Mouse (Mus musculus): ENCODE measurements at regions not wholly inside any gene's neighbourhood (a gene's known extent, or its start where the extent isn't known, plus 50 kb on each side); places are given as distances from the start of the nearest gene placed in this dataset.
A peak's percentile ranks its signal among the peaks of the same experiment; 100 is the strongest.

DNA sequence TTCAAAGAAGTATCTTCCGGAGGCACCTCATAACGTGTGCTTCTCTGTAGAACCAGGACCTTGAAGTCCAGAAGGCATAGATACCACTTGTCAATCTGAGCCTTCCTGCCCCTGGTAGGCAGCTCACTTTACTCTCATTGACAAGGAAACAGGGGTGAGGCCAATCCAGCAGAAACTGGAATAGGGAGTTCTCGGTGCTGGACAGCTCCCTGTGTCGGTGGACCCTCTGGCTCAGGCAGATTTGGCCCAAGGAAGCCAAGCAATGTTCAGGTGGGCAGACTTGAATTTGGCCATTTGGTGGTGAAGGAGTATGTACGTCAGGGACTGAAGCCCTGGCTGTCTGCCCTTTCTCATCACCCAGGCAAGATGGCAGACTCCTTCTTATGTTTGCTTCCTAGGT is 128.2 kb downstream of the Dhx35 start:
- TF ChIP-seq CTCF (IDR thresholded peaks at IDR 0.05; ENCODE audit: low read depth): no peak
- H3K36me3 ChIP-seq (ENCODE audit: insufficient read depth, low read length): no peaks in the 10 kb centered on the region
- no peak overlapping the region for H3K4me3 ChIP-seq (ENCODE audit: low read length)
- ATAC-seq (no peak), DNase-seq (ENCODE audit: low spot score) (no peak)
- WGBS: 62% methylated on average over 5 of the region's 5 CpGs
- H3K4me1 ChIP-seq (ENCODE audit: insufficient read depth, low read length): no peaks in the 10 kb centered on the region
- H3K9ac ChIP-seq (replicated peaks; ENCODE audit: low read length): no peak overlapping the region
- H3K4me2 ChIP-seq (ENCODE audit: low read depth, low read length): no peak overlapping the region
- H3K27ac ChIP-seq: no peak overlapping the region
- no peaks in the 10 kb centered on the region for H3K9me3 ChIP-seq (ENCODE audit: low read length)
- H3K27me3 ChIP-seq (ENCODE audit: insufficient read depth, low read length): no peaks in the 10 kb centered on the region

DNA sequence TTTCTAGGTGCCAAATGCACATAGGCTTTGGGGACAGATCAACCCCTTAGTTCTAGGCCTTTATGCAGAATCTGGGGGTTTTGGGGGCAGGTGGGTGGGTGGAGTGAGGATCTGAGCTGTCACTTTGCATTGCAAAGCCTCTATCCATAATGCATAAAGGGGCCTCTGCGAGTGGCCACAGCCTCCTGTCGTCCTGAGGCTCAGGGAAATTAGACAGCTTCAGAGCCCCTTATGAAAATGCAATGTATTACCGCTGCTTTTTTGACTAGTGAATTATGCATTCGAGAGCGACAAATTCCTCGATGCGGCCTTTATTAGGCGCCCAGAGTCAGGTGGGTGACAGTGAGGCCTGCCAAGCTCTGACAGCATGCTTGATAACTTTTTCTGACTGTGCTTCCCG is 134.9 kb downstream of the Dhx35 start:
- H3K9me3 ChIP-seq (ENCODE audit: low read length): no peaks in the 10 kb centered on the region
- no peaks in the 10 kb centered on the region for H3K36me3 ChIP-seq (ENCODE audit: insufficient read depth, low read length)
- no peak overlapping the region for H3K27ac ChIP-seq
- 36% methylated on average over 9 of the region's 9 CpGs for WGBS
- H3K9ac ChIP-seq (replicated peaks; ENCODE audit: low read length): no peak overlapping the region
- no peak for DNase-seq (ENCODE audit: low spot score)
- no peak for TF ChIP-seq CTCF (IDR thresholded peaks at IDR 0.05; ENCODE audit: low read depth)
- no peak overlapping the region for H3K4me2 ChIP-seq (ENCODE audit: low read depth, low read length)
- H3K27me3 ChIP-seq (ENCODE audit: insufficient read depth, low read length): no peaks in the 10 kb centered on the region
- no peak for ATAC-seq
- H3K4me3 ChIP-seq (ENCODE audit: low read length): no peak overlapping the region
- no peaks in the 10 kb centered on the region for H3K4me1 ChIP-seq (ENCODE audit: insufficient read depth, low read length)

DNA sequence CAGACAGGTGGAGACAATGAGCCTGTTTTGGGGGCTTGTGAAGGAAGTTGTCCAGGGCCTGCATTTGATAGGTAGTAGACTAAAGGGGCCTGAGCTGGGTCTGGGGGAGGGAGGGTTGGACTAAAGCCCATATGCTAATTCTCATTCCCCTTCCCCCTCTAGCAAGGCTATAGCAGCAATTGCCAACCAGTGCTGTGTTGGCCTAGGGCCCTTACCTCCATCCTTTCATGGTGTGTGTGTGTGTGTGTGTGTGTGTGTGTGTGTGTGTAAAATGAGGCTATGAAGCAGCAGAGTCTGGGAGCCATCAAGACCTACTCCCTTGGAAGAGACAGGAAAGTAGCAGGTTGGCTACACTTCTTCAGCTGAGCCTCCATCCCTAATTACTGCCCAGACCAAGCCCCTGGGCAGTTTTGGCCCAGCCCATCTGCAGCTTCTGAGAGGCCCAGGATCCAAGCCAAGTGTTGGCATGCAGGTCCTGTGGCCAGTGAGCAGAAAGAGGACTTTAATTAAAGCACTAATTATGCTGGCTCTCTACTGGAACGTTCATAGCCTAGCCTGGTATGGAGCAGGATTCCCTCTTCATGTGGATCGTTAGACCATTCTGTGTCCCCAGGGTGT is 143.4 kb downstream of the Dhx35 start:
- 38% methylated on average over 2 of the region's 2 CpGs for WGBS
- 0 out of 2 replicates have a peak, but pooled peaks cover 2% of the 10 kb centered on the region for H3K9me3 ChIP-seq (ENCODE audit: low read length)
- ATAC-seq: peak; percentile 88

DNA sequence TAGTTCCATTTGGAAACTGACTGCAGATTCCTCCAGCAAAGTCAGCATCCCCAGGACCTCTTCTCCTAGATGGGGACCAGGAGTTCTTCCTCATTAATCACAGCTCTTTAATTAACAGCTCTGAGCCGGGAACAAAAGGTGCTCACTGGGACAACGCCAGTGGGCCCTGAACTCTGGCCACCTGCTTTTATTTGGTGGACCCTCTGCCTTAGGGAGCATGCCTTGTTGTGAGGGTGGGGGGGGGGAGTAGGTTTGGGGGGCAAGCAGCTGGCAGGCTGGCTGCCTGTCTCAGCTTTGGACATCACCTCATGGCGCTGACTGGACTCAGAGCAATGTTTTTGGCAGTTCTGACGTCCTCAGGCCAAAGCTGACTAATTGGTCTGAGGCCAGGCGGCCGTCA is 154.8 kb downstream of the Dhx35 start:
- 0 out of 2 replicates have a peak, but pooled peaks have one; percentile 27 for ATAC-seq

More for the DNA sequence above, 143.4 kb downstream of the Dhx35 start:
- Histone ChIP-seq H3K27me3 (ENCODE audit: insufficient read depth, low read length) (no peaks in the 10 kb centered on the region), H3K36me3 (ENCODE audit: insufficient read depth, low read length) (no peaks in the 10 kb centered on the region), H3K4me3 (ENCODE audit: low read length) (no peak overlapping the region), H3K9ac (replicated peaks; ENCODE audit: low read length) (no peak overlapping the region), H3K4me2 (ENCODE audit: low read depth, low read length) (no peak overlapping the region), H3K27ac (no peak overlapping the region), H3K4me1 (ENCODE audit: insufficient read depth, low read length) (0 out of 2 replicates have a peak, but pooled peaks cover 4% of the 10 kb centered on the region)
- DNase-seq (ENCODE audit: low spot score): peak; percentile 88
- no peak for TF ChIP-seq CTCF (IDR thresholded peaks at IDR 0.05; ENCODE audit: low read depth)

DNA sequence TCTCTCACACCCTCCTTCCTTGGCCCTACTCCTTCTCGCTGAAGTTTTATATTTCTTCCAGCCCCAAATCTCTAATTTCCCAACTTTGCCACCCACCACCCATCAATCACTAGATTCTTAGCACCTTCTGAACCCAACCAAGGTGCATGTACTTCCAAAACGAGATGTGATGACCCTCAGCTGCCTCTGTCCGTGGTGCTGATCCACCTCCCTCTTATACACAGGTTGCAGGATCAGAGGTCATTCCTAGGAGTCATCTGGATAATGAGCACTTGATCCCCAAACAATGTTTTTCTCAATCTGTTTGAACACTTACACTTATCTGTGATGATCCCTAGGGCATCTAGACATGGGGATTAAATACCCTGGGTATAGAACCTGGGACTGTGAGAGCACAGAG is 156.5 kb downstream of the Dhx35 start:
- H3K9ac ChIP-seq (replicated peaks; ENCODE audit: low read length): no peak overlapping the region
- no peaks in the 10 kb centered on the region for H3K27me3 ChIP-seq (ENCODE audit: insufficient read depth, low read length)
- H3K4me3 ChIP-seq (ENCODE audit: low read length): no peak overlapping the region
- no peak overlapping the region for H3K27ac ChIP-seq
- H3K4me1 ChIP-seq (ENCODE audit: insufficient read depth, low read length): no peaks in the 10 kb centered on the region
- H3K9me3 ChIP-seq (ENCODE audit: low read length): no peaks in the 10 kb centered on the region
- 47% methylated on average over 3 of the region's 3 CpGs for WGBS
- no peak overlapping the region for H3K4me2 ChIP-seq (ENCODE audit: low read depth, low read length)
- no peaks in the 10 kb centered on the region for H3K36me3 ChIP-seq (ENCODE audit: insufficient read depth, low read length)
- ATAC-seq (no peak), DNase-seq (ENCODE audit: low spot score) (no peak)
- TF ChIP-seq CTCF (IDR thresholded peaks at IDR 0.05; ENCODE audit: low read depth): no peak

More for the DNA sequence above, 154.8 kb downstream of the Dhx35 start:
- H3K27ac ChIP-seq: no peak overlapping the region
- 24% methylated on average over 6 of the region's 6 CpGs for WGBS
- H3K36me3 ChIP-seq (ENCODE audit: insufficient read depth, low read length): no peaks in the 10 kb centered on the region
- no peak overlapping the region for H3K4me3 ChIP-seq (ENCODE audit: low read length)
- no peaks in the 10 kb centered on the region for H3K27me3 ChIP-seq (ENCODE audit: insufficient read depth, low read length)
- H3K9ac ChIP-seq (replicated peaks; ENCODE audit: low read length): no peak overlapping the region
- no peak overlapping the region for H3K4me2 ChIP-seq (ENCODE audit: low read depth, low read length)
- DNase-seq (ENCODE audit: low spot score): peak; percentile 50
- no peaks in the 10 kb centered on the region for H3K9me3 ChIP-seq (ENCODE audit: low read length)
- H3K4me1 ChIP-seq (ENCODE audit: insufficient read depth, low read length): no peaks in the 10 kb centered on the region
- TF ChIP-seq CTCF (IDR thresholded peaks at IDR 0.05; ENCODE audit: low read depth): no peak

DNA sequence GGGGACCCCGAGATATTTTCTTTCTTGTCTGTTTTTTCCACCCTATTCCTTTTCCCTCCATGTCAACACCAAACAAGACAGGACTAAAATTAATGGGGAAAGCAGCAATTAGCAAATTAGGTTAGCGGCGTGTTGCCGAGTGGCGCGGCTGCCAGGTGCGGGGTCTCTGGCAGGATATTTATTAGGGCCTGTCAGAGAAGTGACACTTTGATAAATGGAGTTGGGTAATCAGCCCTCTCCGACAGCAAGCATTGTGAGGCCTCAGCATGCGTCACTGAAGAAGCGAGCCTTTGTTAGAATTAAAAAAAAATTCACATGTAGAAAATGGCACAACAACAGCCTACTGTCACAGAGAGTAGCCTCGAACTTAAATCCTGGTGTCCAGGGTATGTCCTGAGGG is 162.3 kb downstream of the Dhx35 start:
- Histone ChIP-seq H3K9ac (replicated peaks; ENCODE audit: low read length) (no peak overlapping the region), H3K27me3 (ENCODE audit: insufficient read depth, low read length) (no peaks in the 10 kb centered on the region), H3K9me3 (ENCODE audit: low read length) (no peaks in the 10 kb centered on the region), H3K4me2 (ENCODE audit: low read depth, low read length) (no peak overlapping the region), H3K27ac (no peak overlapping the region), H3K4me1 (ENCODE audit: insufficient read depth, low read length) (no peaks in the 10 kb centered on the region), H3K4me3 (ENCODE audit: low read length) (no peak overlapping the region), H3K36me3 (ENCODE audit: insufficient read depth, low read length) (no peaks in the 10 kb centered on the region)
- TF ChIP-seq CTCF (IDR thresholded peaks at IDR 0.05; ENCODE audit: low read depth): no peak
- 36% methylated on average over 11 of the region's 11 CpGs for WGBS
- DNase-seq (ENCODE audit: low spot score) (peak; percentile 28), ATAC-seq (no peak)

DNA sequence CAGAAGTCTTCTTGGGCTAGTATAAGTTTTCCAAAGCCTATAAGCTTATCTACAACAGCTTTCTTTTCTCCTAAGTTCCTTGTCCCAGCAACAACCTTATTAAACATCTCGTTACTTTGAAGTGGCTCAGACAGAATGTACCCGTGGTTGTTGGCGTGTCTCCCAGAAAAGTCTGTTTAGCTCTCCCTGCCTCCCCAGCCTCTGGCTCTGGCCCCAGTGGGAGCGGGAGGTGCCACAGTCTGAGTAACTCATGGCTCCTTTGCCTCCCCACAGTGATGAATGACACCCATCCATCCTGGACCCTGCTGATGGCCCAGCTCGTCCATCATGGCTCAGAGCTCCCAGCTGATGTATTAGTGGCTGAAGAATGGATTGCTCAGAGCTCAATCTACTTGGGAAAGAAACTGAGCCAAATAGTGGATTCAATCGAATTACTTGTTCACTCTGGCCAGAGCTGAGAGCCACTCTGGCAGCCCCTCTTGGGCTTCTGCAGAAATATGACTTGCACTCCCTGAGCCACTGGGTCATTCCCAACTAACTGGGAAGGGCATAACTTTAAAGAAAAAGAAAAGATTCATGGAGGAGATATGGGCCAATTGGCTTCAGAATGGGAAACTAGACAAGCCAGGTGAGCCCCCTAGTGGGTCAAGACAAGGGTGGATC is 170.5 kb downstream of the Dhx35 start:
- no peak overlapping the region for H3K4me3 ChIP-seq (ENCODE audit: low read length)
- no peak overlapping the region for H3K9ac ChIP-seq (replicated peaks; ENCODE audit: low read length)
- no peaks in the 10 kb centered on the region for H3K4me1 ChIP-seq (ENCODE audit: insufficient read depth, low read length)
- no peak for TF ChIP-seq CTCF (IDR thresholded peaks at IDR 0.05; ENCODE audit: low read depth)
- no peaks in the 10 kb centered on the region for H3K9me3 ChIP-seq (ENCODE audit: low read length)
- H3K27ac ChIP-seq: no peak overlapping the region
- no peaks in the 10 kb centered on the region for H3K36me3 ChIP-seq (ENCODE audit: insufficient read depth, low read length)
- WGBS: 35% methylated on average over 6 of the region's 6 CpGs
- DNase-seq (ENCODE audit: low spot score) (peak; percentile 83), ATAC-seq (peak; percentile 63; the same call in 1 of the 2 replicates)
- no peaks in the 10 kb centered on the region for H3K27me3 ChIP-seq (ENCODE audit: insufficient read depth, low read length)
- no peak overlapping the region for H3K4me2 ChIP-seq (ENCODE audit: low read depth, low read length)
